Mouse (Mus musculus) liver, adult 2 months (tissue): Measurements from ENCODE around the gene Pnn.
A peak's percentile ranks its signal among the peaks of the same experiment; 100 is the strongest.

Experiments
- CTCF ChIP-seq: fragments of 200-500 bp; IDR thresholded peaks from 2 replicates; pipeline ENCODE4 v1.5.1; 2011; ENCODE audit warnings: low read depth, low read length, control low read depth
- POLR2A ChIP-seq: fragments of 200-500 bp; IDR thresholded peaks from 2 replicates; pipeline ENCODE4 v1.6.1; 2011; ENCODE audit warnings: low read length, control low read depth; ENCODE audit not compliant: insufficient read depth; ENCODE audit errors: extremely low read depth

GRCm38 (mm10) chr12:59060993-59061595 is 5.6 kb upstream of the Pnn start, which contains the start of gene Trappc6b:
- TF ChIP-seq CTCF (peak; percentile 35), POLR2A (peak; percentile 36; the same call in 1 of the 2 replicates)
